Mouse (Mus musculus) lung, embryonic 14.5 days (tissue): ENCODE results near the gene Mdm2. TPM values are rescaled to one million over a fixed set of nuclear protein-coding genes. Genes with fewer than 3 reads are reported as not detected.

ENCODE experiments used
- ATAC-seq: fragments of 200-750 bp; cut with Nextera tagmentation; 2 replicates; pipeline ENCODE4 v1.8.0; 2017; ENCODE audit warnings: mild to moderate bottlenecking, moderate TSS enrichment, moderate library complexity; ENCODE audit not compliant: insufficient read depth
- DNase-seq: peaks from one replicate; pipeline ENCODE4 v3.0.0-alpha.2; 2015
- H3K27ac ChIP-seq: fragments of 300-500 bp; sonication (generic); 2 replicates; pipeline ENCODE4 v1.5.1; 2014; ENCODE audit warnings: low read depth, mild to moderate bottlenecking, moderate library complexity
- H3K27me3 ChIP-seq: fragments of 300-500 bp; sonication (generic); 2 replicates; pipeline ENCODE4 v1.6.1; 2014; ENCODE audit warnings: low read length, control low read depth; ENCODE audit not compliant: insufficient read depth
- H3K36me3 ChIP-seq: fragments of 300-500 bp; sonication (generic); 2 replicates; pipeline ENCODE4 v1.6.1; 2014; ENCODE audit warnings: control low read depth; ENCODE audit not compliant: insufficient read depth
- H3K4me1 ChIP-seq: fragments of 300-500 bp; sonication (generic); 2 replicates; pipeline ENCODE4 v1.6.1; 2014; ENCODE audit warnings: antibody characterized with exemption, control low read depth; ENCODE audit not compliant: insufficient read depth
- H3K4me2 ChIP-seq: fragments of 300-500 bp; sonication (generic); 2 replicates; pipeline ENCODE4 v1.6.1; 2014; ENCODE audit warnings: mild to moderate bottlenecking
- H3K4me3 ChIP-seq: fragments of 300-500 bp; sonication (generic); 2 replicates; pipeline ENCODE4 v1.5.1; 2014; ENCODE audit warnings: low read depth, low read length
- H3K9ac ChIP-seq: fragments of 300-500 bp; sonication (generic); 2 replicates; pipeline ENCODE4 v1.6.1; 2014
- H3K9me3 ChIP-seq: fragments of 300-500 bp; sonication (generic); 2 replicates; pipeline ENCODE4 v1.6.1; 2016; ENCODE audit warnings: low read depth, low read length, control low read depth
- CTCF ChIP-seq: IDR thresholded peaks from 2 replicates; pipeline ENCODE4 v1.5.1; 2016; ENCODE audit warnings: antibody characterized with exemption, low read depth
- WGBS: fragments of 180-500 bp; shearing (Covaris S2); extraction: QIAGEN DNeasy Blood & Tissue Kit; methylation state at CpG from one replicate; pipeline ENCODE4 v1.1.7; 2014; 5-methylcytosine and 5-hydroxymethylcytosine counted together
- polyA plus RNA-seq: library from polyadenylated mRNA; unstranded; fragments of >200 nt; fragmentation: Nextera tagmentation; extraction: Ambion mirVana; gene quantifications from 2 replicates; pipeline ENCODE4 v1.2.1, GENCODE M21; 2014

Mdm2 gene
- polyA plus RNA-seq, 1 experiment from 2014 or later, result 50.5 TPM

- DNase-seq (no peak), ATAC-seq (no peak)
- no peak overlapping the region for H3K4me2 ChIP-seq
- H3K4me1 ChIP-seq, result no peaks in the 10 kb centered on the region
- no peak for TF ChIP-seq CTCF
- H3K9me3 ChIP-seq, result no peaks in the 10 kb centered on the region
- H3K4me3 ChIP-seq, result no peak overlapping the region
- no peak overlapping the region for H3K27ac ChIP-seq
- H3K27me3 ChIP-seq, result no peaks in the 10 kb centered on the region
- 84% methylated on average over 5 of the region's 5 CpGs for WGBS
- peaks cover 93% of the 10 kb centered on the region for H3K36me3 ChIP-seq
- H3K9ac ChIP-seq, result no peak overlapping the region
Observed at GRCm38 (mm10) chr10:117692953-117693352, 17.6 kb downstream of the Mdm2 start.

- TF ChIP-seq CTCF, result peak; percentile 28
- ATAC-seq (no peak), DNase-seq (no peak)
- H3K9me3 ChIP-seq, result no peaks in the 10 kb centered on the region
- peaks cover 92% of the 10 kb centered on the region for H3K36me3 ChIP-seq
- no peaks in the 10 kb centered on the region for H3K4me1 ChIP-seq
- H3K9ac ChIP-seq, result no peak overlapping the region
- H3K27ac ChIP-seq, result no peak overlapping the region
- H3K4me3 ChIP-seq, result no peak overlapping the region
- no peaks in the 10 kb centered on the region for H3K27me3 ChIP-seq
- no peak overlapping the region for H3K4me2 ChIP-seq
Observed at GRCm38 (mm10) chr10:117692173-117692572, 18.4 kb downstream of the Mdm2 start.

- Histone ChIP-seq H3K27ac (no peak overlapping the region), H3K9me3 (no peaks in the 10 kb centered on the region), H3K36me3 (peaks cover 85% of the 10 kb centered on the region), H3K9ac (no peak overlapping the region), H3K4me2 (no peak overlapping the region), H3K4me3 (no peak overlapping the region), H3K4me1 (no peaks in the 10 kb centered on the region), H3K27me3 (no peaks in the 10 kb centered on the region)
- no peak for DNase-seq
- 93% methylated on average over 10 of the region's 10 CpGs for WGBS
- ATAC-seq, result no peak
- TF ChIP-seq CTCF, result no peak
Observed at GRCm38 (mm10) chr10:117691389-117691968, 19.1 kb downstream of the Mdm2 start.

DNA sequence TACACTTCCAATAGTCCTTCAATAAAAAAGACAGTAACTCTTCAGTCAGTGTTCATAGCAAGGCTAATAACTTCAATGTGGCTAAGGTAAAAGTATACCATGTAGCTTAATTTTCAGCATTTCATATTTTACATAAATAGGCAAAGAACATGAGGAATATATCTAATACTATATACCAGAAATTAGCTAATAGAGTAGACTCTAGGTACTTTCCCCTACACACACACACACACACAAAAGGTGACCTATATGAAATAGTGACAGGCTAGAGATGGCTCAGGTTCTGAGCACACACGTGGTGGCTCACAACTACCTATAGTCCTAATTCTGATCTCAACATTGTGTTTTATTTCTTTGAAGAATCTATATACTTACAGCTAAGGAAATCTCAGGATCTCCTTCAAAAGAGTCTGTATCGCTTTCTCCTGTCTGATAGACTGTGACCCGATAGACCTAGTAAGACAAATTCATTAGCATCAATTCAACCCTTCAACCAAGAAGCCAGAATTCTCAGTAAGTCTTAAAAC is 19.7 kb downstream of the Mdm2 start:
- no peaks in the 10 kb centered on the region for H3K27me3 ChIP-seq
- H3K4me2 ChIP-seq, result no peak overlapping the region
- no peak for TF ChIP-seq CTCF
- peaks cover 78% of the 10 kb centered on the region for H3K36me3 ChIP-seq
- DNase-seq (no peak), ATAC-seq (no peak)
- H3K9ac ChIP-seq, result no peak overlapping the region
- H3K9me3 ChIP-seq, result no peaks in the 10 kb centered on the region
- WGBS, result 93% methylated on average over 3 of the region's 3 CpGs
- no peak overlapping the region for H3K27ac ChIP-seq
- H3K4me1 ChIP-seq, result no peaks in the 10 kb centered on the region
- no peak overlapping the region for H3K4me3 ChIP-seq

DNA sequence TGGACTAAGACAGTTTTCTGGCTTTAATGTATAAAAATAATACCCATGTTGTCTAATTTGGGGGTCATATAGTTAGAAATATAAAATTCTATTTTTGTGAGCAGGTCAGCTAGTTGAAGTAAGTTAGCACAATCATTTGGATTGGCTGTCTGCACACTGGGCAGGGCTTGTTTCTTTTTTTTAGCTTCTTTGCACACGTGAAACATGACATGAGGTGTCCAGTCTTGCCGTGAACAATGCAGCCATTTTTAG is 20.5 kb downstream of the Mdm2 start:
- no peak overlapping the region for H3K27ac ChIP-seq
- 83% methylated on average over 2 of the region's 2 CpGs for WGBS
- ATAC-seq (no peak), DNase-seq (no peak)
- no peak overlapping the region for H3K4me2 ChIP-seq
- H3K9ac ChIP-seq, result no peak overlapping the region
- H3K9me3 ChIP-seq, result no peaks in the 10 kb centered on the region
- TF ChIP-seq CTCF, result no peak
- peaks cover 70% of the 10 kb centered on the region for H3K36me3 ChIP-seq
- H3K27me3 ChIP-seq, result no peaks in the 10 kb centered on the region
- H3K4me3 ChIP-seq, result no peak overlapping the region
- no peaks in the 10 kb centered on the region for H3K4me1 ChIP-seq

GRCm38 (mm10) chr10:117689297-117690100 is 21.1 kb downstream of the Mdm2 start:
- H3K36me3 ChIP-seq, result peaks cover 65% of the 10 kb centered on the region
- no peak for DNase-seq

More at GRCm38 (mm10) chr10:117689297-117690100, 21.1 kb downstream of the Mdm2 start:
- TF ChIP-seq CTCF, result no peak
- no peaks in the 10 kb centered on the region for H3K4me1 ChIP-seq
- H3K4me2 ChIP-seq, result no peak overlapping the region
- no peak overlapping the region for H3K27ac ChIP-seq
- no peak overlapping the region for H3K4me3 ChIP-seq
- no peaks in the 10 kb centered on the region for H3K9me3 ChIP-seq
- 90% methylated on average over 11 of the region's 11 CpGs for WGBS
- no peaks in the 10 kb centered on the region for H3K27me3 ChIP-seq
- no peak overlapping the region for H3K9ac ChIP-seq
- ATAC-seq, result no peak
